Mouse (Mus musculus): ENCODE results near the gene Tst. TPM values are rescaled to one million over a fixed set of nuclear protein-coding genes. Genes with fewer than 3 reads are reported as not detected.

Tst gene
- total and polyA plus RNA-seq, 2 experiments from 2014 or later: 36.6 to 40.1 TPM

GRCm38 (mm10) chr15:78437237-78438017 lies 31.7 kb upstream of the Tst start:
- Histone ChIP-seq H3K27me3 (ENCODE audit: insufficient read depth, low read length) (no peaks in the 10 kb centered on the region), H3K9ac (peak overlapping the region; percentile 45), H3K36me3 (ENCODE audit: insufficient read depth) (peaks cover 29% of the 10 kb centered on the region), H3K4me2 (ENCODE audit: low read depth) (peak overlapping the region; percentile 45), H3K4me3 (ENCODE audit: low read depth, low read length) (peak overlapping the region; percentile 17), H3K4me1 (ENCODE audit: insufficient read depth) (peaks cover 12% of the 10 kb centered on the region; the same call in 1 of the 2 replicates), H3K27ac (ENCODE audit: low read depth, low read length) (peak overlapping the region; percentile 42), H3K9me3 (ENCODE audit: low read length) (no peaks in the 10 kb centered on the region)
- ATAC-seq (peak; percentile 30), DNase-seq (peak; percentile 33)
- WGBS: 25% methylated on average over 23 of the region's 23 CpGs
- TF ChIP-seq CTCF (IDR thresholded peaks at IDR 0.05; ENCODE audit: low read depth): no peak

GRCm38 (mm10) chr15:78436380-78437192 lies 30.9 kb upstream of the Tst start:
- Histone ChIP-seq H3K9me3 (ENCODE audit: low read length) (no peaks in the 10 kb centered on the region), H3K4me2 (ENCODE audit: low read depth) (peak overlapping the region; percentile 45), H3K9ac (peak overlapping the region; percentile 45), H3K27ac (ENCODE audit: low read depth, low read length) (peak overlapping the region; percentile 40; the same call in 1 of the 2 replicates), H3K4me1 (ENCODE audit: insufficient read depth) (peaks cover 12% of the 10 kb centered on the region; the same call in 1 of the 2 replicates), H3K27me3 (ENCODE audit: insufficient read depth, low read length) (no peaks in the 10 kb centered on the region), H3K4me3 (ENCODE audit: low read depth, low read length) (peak overlapping the region; percentile 17), H3K36me3 (ENCODE audit: insufficient read depth) (peaks cover 31% of the 10 kb centered on the region)
- 17% methylated on average over 31 of the region's 32 CpGs for WGBS
- peak; percentile 66 for ATAC-seq
- peak; percentile 83 for DNase-seq
- TF ChIP-seq CTCF (IDR thresholded peaks at IDR 0.05; ENCODE audit: low read depth): peak; percentile 38

GRCm38 (mm10) chr15:78435681-78436080 lies 30.0 kb upstream of the Tst start:
- 87% methylated on average over 11 of the region's 11 CpGs for WGBS
- Histone ChIP-seq H3K9me3 (ENCODE audit: low read length) (no peaks in the 10 kb centered on the region), H3K9ac (no peak overlapping the region), H3K4me3 (ENCODE audit: low read depth, low read length) (no peak overlapping the region), H3K27me3 (ENCODE audit: insufficient read depth, low read length) (no peaks in the 10 kb centered on the region), H3K27ac (ENCODE audit: low read depth, low read length) (no peak overlapping the region), H3K4me1 (ENCODE audit: insufficient read depth) (peaks cover 12% of the 10 kb centered on the region; the same call in 1 of the 2 replicates), H3K4me2 (ENCODE audit: low read depth) (no peak overlapping the region), H3K36me3 (ENCODE audit: insufficient read depth) (peaks cover 37% of the 10 kb centered on the region)
- TF ChIP-seq CTCF (IDR thresholded peaks at IDR 0.05; ENCODE audit: low read depth): no peak
- no peak for ATAC-seq
- DNase-seq: no peak

- peak; percentile 68 for DNase-seq
- Histone ChIP-seq H3K27ac (ENCODE audit: low read depth, low read length) (no peak overlapping the region), H3K4me2 (ENCODE audit: low read depth) (no peak overlapping the region), H3K4me1 (ENCODE audit: insufficient read depth) (peaks cover 14% of the 10 kb centered on the region; the same call in 1 of the 2 replicates), H3K9me3 (ENCODE audit: low read length) (no peaks in the 10 kb centered on the region), H3K27me3 (ENCODE audit: insufficient read depth, low read length) (no peaks in the 10 kb centered on the region), H3K4me3 (ENCODE audit: low read depth, low read length) (no peak overlapping the region), H3K36me3 (ENCODE audit: insufficient read depth) (peaks cover 37% of the 10 kb centered on the region), H3K9ac (no peak overlapping the region)
- peak; percentile 81 for TF ChIP-seq CTCF (IDR thresholded peaks at IDR 0.05; ENCODE audit: low read depth)
- WGBS: 30% methylated on average over 6 of the region's 6 CpGs
- peak; percentile 10; the same call in 1 of the 2 replicates for ATAC-seq
Observed at GRCm38 (mm10) chr15:78434896-78435520, 29.3 kb upstream of the Tst start.

GRCm38 (mm10) chr15:78431541-78432121 lies 25.9 kb upstream of the Tst start:
- H3K4me3 ChIP-seq (ENCODE audit: low read depth, low read length): no peak overlapping the region
- peaks cover 15% of the 10 kb centered on the region for H3K4me1 ChIP-seq (ENCODE audit: insufficient read depth)
- no peak overlapping the region for H3K9ac ChIP-seq
- DNase-seq: no peak
- no peaks in the 10 kb centered on the region for H3K27me3 ChIP-seq (ENCODE audit: insufficient read depth, low read length)
- H3K27ac ChIP-seq (ENCODE audit: low read depth, low read length): no peak overlapping the region
- H3K9me3 ChIP-seq (ENCODE audit: low read length): no peaks in the 10 kb centered on the region
- H3K36me3 ChIP-seq (ENCODE audit: insufficient read depth): peaks cover 37% of the 10 kb centered on the region
- ATAC-seq: no peak
- no peak for TF ChIP-seq CTCF (IDR thresholded peaks at IDR 0.05; ENCODE audit: low read depth)
- WGBS: 88% methylated on average over 7 of the region's 7 CpGs
- H3K4me2 ChIP-seq (ENCODE audit: low read depth): no peak overlapping the region

GRCm38 (mm10) chr15:78430874-78431273 lies 25.2 kb upstream of the Tst start:
- peaks cover 37% of the 10 kb centered on the region for H3K36me3 ChIP-seq (ENCODE audit: insufficient read depth)
- no peak overlapping the region for H3K4me2 ChIP-seq (ENCODE audit: low read depth)
- H3K27ac ChIP-seq (ENCODE audit: low read depth, low read length): no peak overlapping the region
- H3K9me3 ChIP-seq (ENCODE audit: low read length): no peaks in the 10 kb centered on the region
- no peak overlapping the region for H3K4me3 ChIP-seq (ENCODE audit: low read depth, low read length)
- ATAC-seq (no peak), DNase-seq (no peak)
- 84% methylated on average over 10 of the region's 10 CpGs for WGBS
- no peaks in the 10 kb centered on the region for H3K27me3 ChIP-seq (ENCODE audit: insufficient read depth, low read length)
- no peak overlapping the region for H3K9ac ChIP-seq
- H3K4me1 ChIP-seq (ENCODE audit: insufficient read depth): peaks cover 12% of the 10 kb centered on the region
- TF ChIP-seq CTCF (IDR thresholded peaks at IDR 0.05; ENCODE audit: low read depth): no peak
